Mouse (Mus musculus) stomach, postnatal 0 days (tissue): ENCODE data around the gene Epb41. TPM values are rescaled to one million over a fixed set of nuclear protein-coding genes. Genes with fewer than 3 reads are reported as not detected.

Experiments
- ATAC-seq: fragments of 200-750 bp; cut with Nextera tagmentation; 2 replicates; pipeline ENCODE4 v1.8.0; 2017; ENCODE audit not compliant: low FRiP score, low TSS enrichment
- DNase-seq: peaks from one replicate; pipeline ENCODE4 v3.0.0-alpha.2; 2016; ENCODE audit warnings: low spot score
- H3K27ac ChIP-seq: fragments of 300-500 bp; sonication (generic); replicated peaks from 2 replicates; pipeline ENCODE4 v1.5.1; 2014; ENCODE audit warnings: mild to moderate bottlenecking, control low read depth
- H3K27me3 ChIP-seq: fragments of 300-500 bp; sonication (generic); 2 replicates; pipeline ENCODE4 v1.6.1; 2014; ENCODE audit warnings: low read length; ENCODE audit not compliant: control insufficient read depth, insufficient read depth
- H3K36me3 ChIP-seq: fragments of 300-500 bp; sonication (generic); 2 replicates; pipeline ENCODE4 v1.6.1; 2014; ENCODE audit warnings: low read length, mixed read lengths; ENCODE audit not compliant: control insufficient read depth, insufficient read depth
- H3K4me1 ChIP-seq: fragments of 300-500 bp; sonication (generic); replicated peaks from 2 replicates; pipeline ENCODE4 v1.6.1; 2014; ENCODE audit warnings: antibody characterized with exemption; ENCODE audit not compliant: control insufficient read depth, insufficient read depth
- H3K4me2 ChIP-seq: fragments of 300-500 bp; sonication (generic); replicated peaks from 2 replicates; pipeline ENCODE4 v1.6.1; 2014; ENCODE audit warnings: low read depth, mild to moderate bottlenecking, control low read depth, moderate library complexity
- H3K4me3 ChIP-seq: fragments of 300-500 bp; sonication (generic); 2 replicates; pipeline ENCODE4 v1.5.1; 2014; ENCODE audit warnings: low read depth, low read length, control low read depth
- H3K9ac ChIP-seq: fragments of 300-500 bp; sonication (generic); 2 replicates; pipeline ENCODE4 v1.6.1; 2014; ENCODE audit warnings: mild to moderate bottlenecking, low read length, control low read depth, mixed read lengths
- H3K9me3 ChIP-seq: fragments of 300-500 bp; sonication (generic); 2 replicates; pipeline ENCODE4 v1.6.1; 2016; ENCODE audit warnings: low read length; ENCODE audit not compliant: control insufficient read depth
- CTCF ChIP-seq: IDR thresholded peaks from 2 replicates; pipeline ENCODE4 v1.5.1; 2016; ENCODE audit warnings: antibody characterized with exemption, low read depth, mild to moderate bottlenecking, moderate library complexity
- EP300 ChIP-seq: optimal IDR thresholded peaks from 2 replicates; pipeline ENCODE3; 2016; ENCODE audit warnings: antibody characterized with exemption
- WGBS: fragments of 180-500 bp; shearing (Covaris S2); extraction: QIAGEN DNeasy Blood & Tissue Kit; methylation state at CpG from one replicate; pipeline ENCODE4 v1.1.7; 2014; 5-methylcytosine and 5-hydroxymethylcytosine counted together
- polyA plus RNA-seq: library from polyadenylated mRNA; unstranded; fragments of >200 nt; fragmentation: Nextera tagmentation; extraction: Ambion mirVana; gene quantifications from 2 replicates; pipeline ENCODE4 v1.2.1, GENCODE M21; 2015

Gene Epb41
- 24.3 and 26.7 TPM in 2 replicates for polyA plus RNA-seq

- WGBS = 2% methylated on average over 45 of the region's 47 CpGs
- peak within 1 kb of the TSS; percentile 82 for H3K4me3 ChIP-seq
- peak; percentile 95 for ATAC-seq
- peak within 1 kb of the TSS; percentile 98 for H3K4me2 ChIP-seq
- H3K9me3 ChIP-seq = no peaks in the 10 kb centered on the region
- H3K4me1 ChIP-seq = no peaks in the 10 kb centered on the region
- peak; percentile 100 for DNase-seq
- H3K9ac ChIP-seq = peak within 1 kb of the TSS; percentile 90
- no peaks in the 10 kb centered on the region for H3K36me3 ChIP-seq
- TF ChIP-seq EP300 (peak; percentile 23), CTCF (no peak)
- no peaks in the 10 kb centered on the region for H3K27me3 ChIP-seq
- H3K27ac ChIP-seq = peak within 1 kb of the TSS; percentile 88
Measured at GRCm38 (mm10) chr4:132074933-132075769, at the start of gene Epb41. Epb41 (minus strand) TSS chr4:132075321.

- WGBS = 68% methylated on average over 1 of the region's 1 CpGs
- no peak overlapping the region for H3K27ac ChIP-seq
- no peaks in the 10 kb centered on the region for H3K4me1 ChIP-seq
- H3K27me3 ChIP-seq = no peaks in the 10 kb centered on the region
- no peaks in the 10 kb centered on the region for H3K9me3 ChIP-seq
- H3K9ac ChIP-seq = no peak overlapping the region
- TF ChIP-seq EP300 (no peak), CTCF (no peak)
- ATAC-seq (no peak), DNase-seq (no peak)
- no peak overlapping the region for H3K4me2 ChIP-seq
- no peaks in the 10 kb centered on the region for H3K36me3 ChIP-seq
- no peak overlapping the region for H3K4me3 ChIP-seq
Measured at GRCm38 (mm10) chr4:132123166-132123565, 48.0 kb upstream of the Epb41 start.

- Histone ChIP-seq H3K4me3 (no peak overlapping the region), H3K4me2 (no peak overlapping the region), H3K27ac (no peak overlapping the region), H3K27me3 (no peaks in the 10 kb centered on the region), H3K4me1 (no peaks in the 10 kb centered on the region), H3K9me3 (no peaks in the 10 kb centered on the region), H3K9ac (no peak overlapping the region), H3K36me3 (no peaks in the 10 kb centered on the region)
- WGBS = 78% methylated on average over 5 of the region's 5 CpGs
- peak; percentile 48 for TF ChIP-seq CTCF
- TF ChIP-seq EP300 = no peak
- ATAC-seq (no peak), DNase-seq (no peak)
Measured at GRCm38 (mm10) chr4:132121674-132122073, 46.6 kb upstream of the Epb41 start.

- WGBS = 61% methylated on average over 9 of the region's 9 CpGs
- H3K9me3 ChIP-seq = no peaks in the 10 kb centered on the region
- no peak overlapping the region for H3K9ac ChIP-seq
- no peaks in the 10 kb centered on the region for H3K27me3 ChIP-seq
- no peak overlapping the region for H3K4me3 ChIP-seq
- H3K4me1 ChIP-seq = no peaks in the 10 kb centered on the region
- DNase-seq (no peak), ATAC-seq (no peak)
- no peak for TF ChIP-seq EP300
- no peak for TF ChIP-seq CTCF
- no peaks in the 10 kb centered on the region for H3K36me3 ChIP-seq
- no peak overlapping the region for H3K4me2 ChIP-seq
- H3K27ac ChIP-seq = no peak overlapping the region
Measured at GRCm38 (mm10) chr4:132119566-132119965, 44.4 kb upstream of the Epb41 start.

- Histone ChIP-seq H3K36me3 (no peaks in the 10 kb centered on the region), H3K4me2 (no peak overlapping the region), H3K27ac (no peak overlapping the region), H3K9ac (no peak overlapping the region), H3K4me1 (no peaks in the 10 kb centered on the region), H3K4me3 (no peak overlapping the region), H3K9me3 (no peaks in the 10 kb centered on the region), H3K27me3 (no peaks in the 10 kb centered on the region)
- 76% methylated on average over 4 of the region's 4 CpGs for WGBS
- no peak for DNase-seq
- no peak for ATAC-seq
- TF ChIP-seq CTCF = no peak
- no peak for TF ChIP-seq EP300
Measured at GRCm38 (mm10) chr4:132116315-132116714, 41.2 kb upstream of the Epb41 start.
